Mouse (Mus musculus): ENCODE results near the gene Gadl1. TPM values are rescaled to one million over a fixed set of nuclear protein-coding genes. Genes with fewer than 3 reads are reported as not detected.

Gadl1 gene
- polyA plus RNA-seq, 1 experiment, result 3.6 TPM

- no peak overlapping the region for H3K4me2 ChIP-seq (ENCODE audit: low read depth)
- H3K4me3 ChIP-seq, result no peak overlapping the region
- no peak for TF ChIP-seq REST (IDR thresholded peaks at IDR 0.05; ENCODE audit: insufficient read depth, insufficient read length)
- no peak for TF ChIP-seq MYOG (IDR thresholded peaks at IDR 0.05; ENCODE audit: control insufficient read depth in 1 of 3, insufficient read depth in 1 of 3, insufficient read length in 2 of 3, low read depth in 2 of 3)
- no peak for TF ChIP-seq E2F4 (IDR thresholded peaks at IDR 0.05; ENCODE audit: insufficient read depth)
- no peak for TF ChIP-seq SRF (IDR thresholded peaks at IDR 0.05; ENCODE audit: control insufficient read depth, insufficient read length, low read depth)
- TF ChIP-seq TCF12 (IDR thresholded peaks at IDR 0.05; ENCODE audit: insufficient read depth, poor library complexity, severe bottlenecking), result no peak
- TF ChIP-seq POLR2A (IDR thresholded peaks at IDR 0.05; ENCODE audit: insufficient read length, low read depth), result no peak
- no peak for TF ChIP-seq CEBPB (IDR thresholded peaks at IDR 0.05; ENCODE audit: insufficient read depth, poor library complexity, severe bottlenecking)
- no peak for TF ChIP-seq USF1 (IDR thresholded peaks at IDR 0.05; ENCODE audit: low read depth)
- no peak for TF ChIP-seq MYOD1 (IDR thresholded peaks at IDR 0.05; ENCODE audit: control insufficient read depth in 1 of 3, insufficient read length in 2 of 3, low read depth in 2 of 3)
- TF ChIP-seq MAX (IDR thresholded peaks at IDR 0.05; ENCODE audit: low read depth), result no peak
- H3K27me3 ChIP-seq (ENCODE audit: control insufficient read depth, insufficient read depth, insufficient read length), result no peaks in the 10 kb centered on the region
- H3K36me3 ChIP-seq (ENCODE audit: control insufficient read depth, insufficient read depth), result peaks cover 18% of the 10 kb centered on the region
- H3ac ChIP-seq (ENCODE audit: control insufficient read depth, insufficient read length), result no peak overlapping the region
- H3K79me2 ChIP-seq (ENCODE audit: control insufficient read depth, insufficient read depth), result no peaks in the 10 kb centered on the region
Measured at GRCm38 (mm10) chr9:116114339-116114738, 205.1 kb downstream of the Gadl1 start.

- no peak overlapping the region for H3ac ChIP-seq (ENCODE audit: control insufficient read depth, insufficient read length)
- H3K27me3 ChIP-seq (ENCODE audit: control insufficient read depth, insufficient read depth, insufficient read length), result no peaks in the 10 kb centered on the region
- no peak overlapping the region for H3K4me2 ChIP-seq (ENCODE audit: low read depth)
- no peak overlapping the region for H3K4me3 ChIP-seq
- H3K79me2 ChIP-seq (ENCODE audit: control insufficient read depth, insufficient read depth), result no peaks in the 10 kb centered on the region
- TF ChIP-seq POLR2A (IDR thresholded peaks at IDR 0.05; ENCODE audit: insufficient read length, low read depth) (no peak), CEBPB (IDR thresholded peaks at IDR 0.05; ENCODE audit: insufficient read depth, poor library complexity, severe bottlenecking) (no peak), REST (IDR thresholded peaks at IDR 0.05; ENCODE audit: insufficient read depth, insufficient read length) (no peak), TCF3 (IDR thresholded peaks at IDR 0.05; ENCODE audit: insufficient read length, low read depth) (no peak), MYOG (IDR thresholded peaks at IDR 0.05; ENCODE audit: control insufficient read depth in 1 of 3, insufficient read depth in 1 of 3, insufficient read length in 2 of 3, low read depth in 2 of 3) (no peak), MYOD1 (IDR thresholded peaks at IDR 0.05; ENCODE audit: control insufficient read depth in 1 of 3, insufficient read length in 2 of 3, low read depth in 2 of 3) (no peak), USF1 (IDR thresholded peaks at IDR 0.05; ENCODE audit: low read depth) (no peak), POLR2AphosphoS2 (IDR thresholded peaks at IDR 0.05; ENCODE audit: insufficient read length, low read depth) (no peak), E2F4 (IDR thresholded peaks at IDR 0.05; ENCODE audit: insufficient read depth) (no peak), MAX (IDR thresholded peaks at IDR 0.05; ENCODE audit: low read depth) (no peak), TCF12 (IDR thresholded peaks at IDR 0.05; ENCODE audit: insufficient read depth, poor library complexity, severe bottlenecking) (no peak), SRF (IDR thresholded peaks at IDR 0.05; ENCODE audit: control insufficient read depth, insufficient read length, low read depth) (no peak)
- H3K36me3 ChIP-seq (ENCODE audit: control insufficient read depth, insufficient read depth), result peaks cover 9% of the 10 kb centered on the region
Measured at GRCm38 (mm10) chr9:116115875-116116274, 206.6 kb downstream of the Gadl1 start.

- Histone ChIP-seq H3ac (ENCODE audit: control insufficient read depth, insufficient read length) (no peak overlapping the region), H3K4me2 (ENCODE audit: low read depth) (no peak overlapping the region), H3K36me3 (ENCODE audit: control insufficient read depth, insufficient read depth) (peaks cover 14% of the 10 kb centered on the region), H3K27me3 (ENCODE audit: control insufficient read depth, insufficient read depth, insufficient read length) (no peaks in the 10 kb centered on the region), H3K79me2 (ENCODE audit: control insufficient read depth, insufficient read depth) (no peaks in the 10 kb centered on the region), H3K4me3 (no peak overlapping the region)
- TF ChIP-seq E2F4 (IDR thresholded peaks at IDR 0.05; ENCODE audit: insufficient read depth) (no peak), MYOG (IDR thresholded peaks at IDR 0.05; ENCODE audit: control insufficient read depth in 1 of 3, insufficient read depth in 1 of 3, insufficient read length in 2 of 3, low read depth in 2 of 3) (no peak), REST (IDR thresholded peaks at IDR 0.05; ENCODE audit: insufficient read depth, insufficient read length) (no peak), MYOD1 (IDR thresholded peaks at IDR 0.05; ENCODE audit: control insufficient read depth in 1 of 3, insufficient read length in 2 of 3, low read depth in 2 of 3) (no peak), TCF3 (IDR thresholded peaks at IDR 0.05; ENCODE audit: insufficient read length, low read depth) (no peak), SRF (IDR thresholded peaks at IDR 0.05; ENCODE audit: control insufficient read depth, insufficient read length, low read depth) (no peak), USF1 (IDR thresholded peaks at IDR 0.05; ENCODE audit: low read depth) (no peak), POLR2AphosphoS2 (IDR thresholded peaks at IDR 0.05; ENCODE audit: insufficient read length, low read depth) (no peak), MAX (IDR thresholded peaks at IDR 0.05; ENCODE audit: low read depth) (no peak)
Measured at GRCm38 (mm10) chr9:116118332-116118872, 209.1 kb downstream of the Gadl1 start.

- peaks cover 13% of the 10 kb centered on the region for H3K36me3 ChIP-seq (ENCODE audit: control insufficient read depth, insufficient read depth)
Measured at GRCm38 (mm10) chr9:116119990-116120389, 210.7 kb downstream of the Gadl1 start.

More at GRCm38 (mm10) chr9:116119990-116120389, 210.7 kb downstream of the Gadl1 start:
- Histone ChIP-seq H3K4me3 (no peak overlapping the region), H3K27me3 (ENCODE audit: control insufficient read depth, insufficient read depth, insufficient read length) (no peaks in the 10 kb centered on the region), H3ac (ENCODE audit: control insufficient read depth, insufficient read length) (no peak overlapping the region), H3K4me2 (ENCODE audit: low read depth) (no peak overlapping the region), H3K79me2 (ENCODE audit: control insufficient read depth, insufficient read depth) (no peaks in the 10 kb centered on the region)
- TF ChIP-seq MYOG (IDR thresholded peaks at IDR 0.05; ENCODE audit: control insufficient read depth in 1 of 3, insufficient read depth in 1 of 3, insufficient read length in 2 of 3, low read depth in 2 of 3) (no peak), TCF12 (IDR thresholded peaks at IDR 0.05; ENCODE audit: insufficient read depth, poor library complexity, severe bottlenecking) (no peak), E2F4 (IDR thresholded peaks at IDR 0.05; ENCODE audit: insufficient read depth) (no peak), MYOD1 (IDR thresholded peaks at IDR 0.05; ENCODE audit: control insufficient read depth in 1 of 3, insufficient read length in 2 of 3, low read depth in 2 of 3) (no peak), TCF3 (IDR thresholded peaks at IDR 0.05; ENCODE audit: insufficient read length, low read depth) (no peak), POLR2AphosphoS2 (IDR thresholded peaks at IDR 0.05; ENCODE audit: insufficient read length, low read depth) (no peak), REST (IDR thresholded peaks at IDR 0.05; ENCODE audit: insufficient read depth, insufficient read length) (no peak)
